Mouse (Mus musculus) heart, postnatal 0 days (tissue): ENCODE data around the gene Mdga1. TPM values are rescaled to one million over a fixed set of nuclear protein-coding genes. Genes with fewer than 3 reads are reported as not detected.

Experiments used
- ATAC-seq: fragments of 200-750 bp; cut with Nextera tagmentation; 2 replicates; pipeline ENCODE4 v1.8.0; 2017; ENCODE audit warnings: low read depth, moderate number of reproducible peaks, moderate library complexity; ENCODE audit not compliant: insufficient read depth
- DNase-seq: peaks from one replicate; pipeline ENCODE4 v3.0.0-alpha.2; 2016; ENCODE audit warnings: low spot score
- H3K27ac ChIP-seq: fragments of 300-500 bp; sonication (generic); 2 replicates; pipeline ENCODE4 v1.5.1; 2014; ENCODE audit warnings: low read depth, mild to moderate bottlenecking
- H3K27me3 ChIP-seq: fragments of 300-500 bp; sonication (generic); 2 replicates; pipeline ENCODE4 v1.6.1; 2014; ENCODE audit warnings: low read length, mixed read lengths; ENCODE audit not compliant: control insufficient read depth, insufficient read depth
- H3K36me3 ChIP-seq: fragments of 300-500 bp; sonication (generic); replicated peaks from 2 replicates; pipeline ENCODE4 v1.6.1; 2014; ENCODE audit warnings: low read length, mixed read lengths; ENCODE audit not compliant: control insufficient read depth, insufficient read depth
- H3K4me1 ChIP-seq: fragments of 300-500 bp; sonication (generic); 2 replicates; pipeline ENCODE4 v1.6.1; 2014; ENCODE audit warnings: antibody characterized with exemption; ENCODE audit not compliant: control insufficient read depth, insufficient read depth
- H3K4me2 ChIP-seq: fragments of 300-500 bp; sonication (generic); 2 replicates; pipeline ENCODE4 v1.6.1; 2014; ENCODE audit warnings: low read depth, mild to moderate bottlenecking, low read length, moderate library complexity
- H3K4me3 ChIP-seq: fragments of 300-500 bp; sonication (generic); 2 replicates; pipeline ENCODE4 v1.5.1; 2014; ENCODE audit warnings: low read depth, low read length
- H3K9ac ChIP-seq: fragments of 300-500 bp; sonication (generic); replicated peaks from 2 replicates; pipeline ENCODE4 v1.6.1; 2014; ENCODE audit warnings: low read depth, low read length, mixed read lengths
- H3K9me3 ChIP-seq: fragments of 300-500 bp; sonication (generic); replicated peaks from 2 replicates; pipeline ENCODE4 v1.6.1; 2016; ENCODE audit warnings: low read length; ENCODE audit not compliant: control insufficient read depth
- CTCF ChIP-seq: IDR thresholded peaks from 2 replicates; pipeline ENCODE4 v1.5.1; 2016; ENCODE audit warnings: antibody characterized with exemption, control low read depth, low read depth
- EP300 ChIP-seq: IDR thresholded peaks from 2 replicates; pipeline ENCODE4 v1.6.1; 2016; ENCODE audit warnings: antibody characterized with exemption, low read depth
- WGBS: fragments of 180-500 bp; shearing (Covaris S2); extraction: QIAGEN DNeasy Blood & Tissue Kit; methylation state at CpG from one replicate; pipeline ENCODE4 v1.1.7; 2014; 5-methylcytosine and 5-hydroxymethylcytosine counted together
- polyA plus RNA-seq: library from polyadenylated mRNA; unstranded; fragments of >200 nt; fragmentation: Nextera tagmentation; extraction: Ambion mirVana; gene quantifications from 2 replicates; pipeline ENCODE4 v1.2.1, GENCODE M21; 2015
- total RNA-seq: library from RNA; depleted of rRNA; stranded (reverse); fragments of >200 nt; gene quantifications from 2 replicates; pipeline ENCODE4 v1.2.3, GENCODE M21; 2014; ENCODE audit warnings: low replicate concordance

The Mdga1 gene
- total and polyA plus RNA-seq, 2 experiments from 2014 or later: 4.9 to 9.5 TPM

DNA sequence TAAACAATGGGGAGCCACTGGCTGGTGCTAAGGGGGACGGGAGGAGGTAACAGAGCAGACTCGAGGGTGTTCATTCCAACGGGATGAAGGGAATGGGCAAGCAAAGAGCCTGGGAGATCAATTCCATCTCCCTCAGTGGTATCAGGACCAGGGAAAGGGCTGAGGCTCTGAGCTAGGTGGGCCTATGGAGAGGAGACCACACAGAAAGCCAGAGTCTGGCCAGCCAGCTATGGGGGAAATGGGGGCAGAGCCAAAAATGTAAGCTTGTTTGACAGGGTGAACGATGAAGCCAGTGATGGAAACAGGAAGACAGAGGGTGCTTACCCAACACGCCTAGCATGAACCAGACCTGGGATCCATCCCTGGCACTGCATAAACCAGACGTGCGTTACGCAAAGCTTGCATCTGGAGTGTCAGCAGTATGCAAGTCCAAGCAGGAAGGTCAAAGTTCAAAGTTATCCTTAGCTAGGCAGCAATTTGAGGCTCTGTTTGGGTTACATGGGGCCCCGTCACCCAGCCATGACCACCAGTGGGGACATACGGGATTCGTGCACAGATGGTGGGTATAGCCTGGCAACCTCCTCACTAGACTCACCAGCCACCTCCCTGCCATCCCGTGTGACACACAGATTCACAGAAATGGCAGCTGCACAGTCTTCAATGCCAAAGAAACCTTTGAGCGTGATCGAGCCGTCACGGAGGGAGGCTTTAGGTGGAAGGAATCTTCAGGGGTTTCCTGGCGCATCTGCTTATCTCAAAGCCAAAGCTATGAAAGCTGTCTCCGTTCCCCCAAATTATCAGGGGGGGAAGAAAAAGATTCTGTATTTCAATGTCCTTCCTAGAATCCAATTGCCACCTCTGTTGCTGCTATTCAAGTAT, 113.9 kb downstream of the Mdga1 start:
- Histone ChIP-seq H3K9me3 (no peaks in the 10 kb centered on the region), H3K4me3 (no peak overlapping the region), H3K27me3 (no peaks in the 10 kb centered on the region), H3K4me1 (0 out of 2 replicates have a peak, but pooled peaks cover 3% of the 10 kb centered on the region), H3K4me2 (no peak overlapping the region), H3K27ac (no peak overlapping the region), H3K36me3 (no peaks in the 10 kb centered on the region), H3K9ac (no peak overlapping the region)
- ATAC-seq (no peak), DNase-seq (no peak)
- 77% methylated on average over 18 of the region's 18 CpGs for WGBS
- TF ChIP-seq EP300 (no peak), CTCF (no peak)

DNA sequence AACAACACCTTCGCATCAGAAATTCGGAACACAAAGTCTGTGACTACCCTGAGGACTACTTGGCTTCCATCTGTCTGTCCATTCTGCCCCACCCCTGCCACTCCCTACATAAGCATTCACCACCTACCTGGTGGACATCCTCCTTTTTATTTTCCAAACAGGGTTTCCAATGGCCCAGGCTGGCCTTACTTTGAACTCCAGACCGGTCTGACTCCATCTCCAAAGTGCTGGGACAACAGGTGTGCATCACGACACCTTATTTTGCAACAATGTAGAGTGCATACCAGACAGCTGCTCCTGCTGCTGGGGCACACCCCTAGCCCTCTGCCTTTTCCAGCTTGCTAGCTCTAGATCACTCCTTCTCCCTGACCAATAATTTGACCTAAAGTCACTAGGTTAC, 115.1 kb downstream of the Mdga1 start:
- no peak overlapping the region for H3K9ac ChIP-seq
- H3K27me3 ChIP-seq: no peaks in the 10 kb centered on the region
- 0 out of 2 replicates have a peak, but pooled peaks cover 3% of the 10 kb centered on the region for H3K4me1 ChIP-seq
- no peak overlapping the region for H3K27ac ChIP-seq
- H3K36me3 ChIP-seq: no peaks in the 10 kb centered on the region
- DNase-seq (no peak), ATAC-seq (no peak)
- H3K4me3 ChIP-seq: no peak overlapping the region
- H3K4me2 ChIP-seq: no peak overlapping the region
- H3K9me3 ChIP-seq: no peaks in the 10 kb centered on the region
- 91% methylated on average over 4 of the region's 4 CpGs for WGBS
- TF ChIP-seq EP300 (no peak), CTCF (no peak)

DNA sequence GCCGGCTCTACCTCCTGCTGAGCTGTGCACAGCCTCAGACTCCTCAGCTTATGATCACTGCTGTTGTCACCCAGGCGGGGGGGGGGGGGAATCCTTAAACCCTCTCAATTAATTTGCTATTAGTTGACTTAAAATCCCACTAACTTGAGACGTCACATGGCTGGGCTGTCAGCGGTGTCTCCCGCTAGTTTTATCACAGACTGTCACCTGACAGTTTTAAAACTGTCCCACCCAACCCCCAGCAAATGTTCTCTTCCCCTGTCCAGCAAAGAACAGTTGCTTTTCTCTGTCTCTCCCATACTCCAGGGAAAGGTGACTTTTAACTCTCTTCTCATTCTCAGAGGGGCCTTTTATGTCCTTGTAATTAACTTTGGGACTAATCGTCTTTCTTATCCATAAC, 115.5 kb downstream of the Mdga1 start:
- TF ChIP-seq CTCF: no peak
- TF ChIP-seq EP300: no peak
- H3K4me1 ChIP-seq: 0 out of 2 replicates have a peak, but pooled peaks cover 3% of the 10 kb centered on the region
- DNase-seq: no peak
- no peak overlapping the region for H3K9ac ChIP-seq
- no peak for ATAC-seq
- no peaks in the 10 kb centered on the region for H3K36me3 ChIP-seq
- WGBS: 55% methylated on average over 6 of the region's 6 CpGs
- H3K4me2 ChIP-seq: no peak overlapping the region
- no peaks in the 10 kb centered on the region for H3K27me3 ChIP-seq
- no peak overlapping the region for H3K4me3 ChIP-seq
- H3K9me3 ChIP-seq: no peaks in the 10 kb centered on the region
- H3K27ac ChIP-seq: no peak overlapping the region

DNA sequence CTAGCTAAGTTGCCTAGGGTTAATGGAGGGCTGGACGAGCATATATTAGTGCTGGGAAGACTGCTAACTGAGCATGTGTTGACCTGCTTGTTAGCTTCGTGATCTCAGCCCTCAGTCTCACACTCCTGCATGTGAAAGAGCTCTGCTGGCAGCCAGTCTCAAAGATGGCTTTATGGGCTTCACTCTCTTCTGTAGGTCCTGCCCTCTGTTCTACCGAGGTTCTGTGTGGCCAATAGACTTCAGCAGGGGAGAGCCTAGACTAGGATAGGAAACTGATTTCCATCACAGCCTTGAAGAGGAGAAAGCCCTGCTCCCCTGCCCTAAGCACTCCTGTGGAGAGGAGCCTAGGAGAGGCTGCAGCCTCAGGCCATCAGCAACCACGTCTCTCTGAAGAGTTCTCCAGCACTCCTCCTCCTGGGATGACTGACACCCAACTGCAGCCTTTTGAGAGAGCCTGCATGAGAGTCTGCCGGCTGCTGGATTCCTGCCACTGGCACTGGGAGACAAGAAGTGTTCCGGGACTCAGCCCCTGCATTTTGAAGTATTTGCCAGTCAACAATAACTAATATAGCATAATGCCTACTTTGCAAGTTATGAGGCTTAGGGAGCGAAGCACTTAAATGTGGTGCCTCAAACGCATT, 116.9 kb downstream of the Mdga1 start:
- peak; percentile 65 for DNase-seq
- no peaks in the 10 kb centered on the region for H3K36me3 ChIP-seq
- no peak for TF ChIP-seq EP300
- TF ChIP-seq CTCF: no peak
- 32% methylated on average over 8 of the region's 8 CpGs for WGBS
- no peaks in the 10 kb centered on the region for H3K27me3 ChIP-seq
- H3K4me1 ChIP-seq: 0 out of 2 replicates have a peak, but pooled peaks cover 3% of the 10 kb centered on the region
- no peaks in the 10 kb centered on the region for H3K9me3 ChIP-seq
- H3K27ac ChIP-seq: no peak overlapping the region
- H3K9ac ChIP-seq: no peak overlapping the region
- peak; percentile 61; the same call in 1 of the 2 replicates for ATAC-seq
- no peak overlapping the region for H3K4me2 ChIP-seq
- no peak overlapping the region for H3K4me3 ChIP-seq

DNA sequence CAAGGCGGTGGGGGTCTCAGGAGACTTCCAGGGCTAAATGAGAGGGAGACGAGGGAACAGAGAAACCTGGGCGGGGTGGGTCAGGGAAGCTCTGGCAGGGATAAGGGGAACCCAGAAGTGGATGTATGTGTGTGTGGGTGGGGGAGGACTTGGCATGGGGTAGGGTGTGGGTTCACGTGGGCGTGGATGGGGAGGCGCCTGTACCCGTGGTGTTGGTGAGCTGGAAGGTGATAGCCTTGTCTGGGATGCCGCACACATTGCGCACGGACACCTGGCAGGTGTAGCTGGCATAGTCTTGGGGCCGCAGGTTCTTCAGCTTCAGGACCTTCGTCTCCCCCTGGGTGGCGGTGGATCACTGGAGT, 120.5 kb downstream of the Mdga1 start:
- no peak overlapping the region for H3K4me2 ChIP-seq
- 82% methylated on average over 13 of the region's 13 CpGs for WGBS
- TF ChIP-seq EP300: no peak
- TF ChIP-seq CTCF: no peak
- no peak overlapping the region for H3K4me3 ChIP-seq
- ATAC-seq (no peak), DNase-seq (no peak)
- H3K27me3 ChIP-seq: no peaks in the 10 kb centered on the region
- no peak overlapping the region for H3K9ac ChIP-seq
- no peak overlapping the region for H3K27ac ChIP-seq
- no peaks in the 10 kb centered on the region for H3K9me3 ChIP-seq
- no peaks in the 10 kb centered on the region for H3K36me3 ChIP-seq
- H3K4me1 ChIP-seq: 0 out of 2 replicates have a peak, but pooled peaks cover 9% of the 10 kb centered on the region
